Mouse (Mus musculus): ENCODE data around the gene Bcdin3d. TPM values are rescaled to one million over a fixed set of nuclear protein-coding genes. Genes with fewer than 3 reads are reported as not detected.

Bcdin3d gene
- 13.4 and 13.7 TPM in 2 replicates for polyA plus RNA-seq (2015; fragmentation: Nextera tagmentation; extraction: Ambion mirVana)

GRCm38 (mm10) chr15:99474576-99474926, at the start of gene Bcdin3d:
Gene Bcdin3d, minus strand, starts transcription at chr15:99474730.
- Histone ChIP-seq H3K4me2 (ENCODE audit: low read depth, low read length) (peak within 1 kb of the TSS; percentile 63), H3K27ac (ENCODE audit: low read length) (peak within 1 kb of the TSS; percentile 92), H3K4me3 (ENCODE audit: low read length) (peak within 1 kb of the TSS; percentile 67), H3K36me3 (ENCODE audit: control insufficient read depth, insufficient read depth, low read length) (peaks cover 6% of the 10 kb centered on the region; the same call in 1 of the 2 replicates), H3K4me1 (replicated peaks; ENCODE audit: control insufficient read depth, insufficient read depth, low read length) (peaks cover 12% of the 10 kb centered on the region; the same call in 1 of the 2 replicates), H3K9me3 (ENCODE audit: control insufficient read depth, low read length) (no peaks in the 10 kb centered on the region), H3K9ac (ENCODE audit: low read length) (peak within 1 kb of the TSS; percentile 79), H3K27me3 (ENCODE audit: control insufficient read depth, insufficient read depth, low read depth, low read length) (no peaks in the 10 kb centered on the region)
- WGBS: under 1% methylated on average over 26 of the region's 26 CpGs
- peak; percentile 90 for ATAC-seq (ENCODE audit: low read depth)

- Histone ChIP-seq H3K4me1 (replicated peaks; ENCODE audit: control insufficient read depth, insufficient read depth, low read length) (no peaks in the 10 kb centered on the region), H3K4me2 (ENCODE audit: low read depth, low read length) (no peak overlapping the region), H3K9me3 (ENCODE audit: control insufficient read depth, low read length) (no peaks in the 10 kb centered on the region), H3K27me3 (ENCODE audit: control insufficient read depth, insufficient read depth, low read depth, low read length) (no peaks in the 10 kb centered on the region), H3K4me3 (ENCODE audit: low read length) (no peak overlapping the region), H3K36me3 (ENCODE audit: control insufficient read depth, insufficient read depth, low read length) (no peaks in the 10 kb centered on the region), H3K27ac (ENCODE audit: low read length) (no peak overlapping the region), H3K9ac (ENCODE audit: low read length) (no peak overlapping the region)
- WGBS: 66% methylated on average over 7 of the region's 7 CpGs
- no peak for ATAC-seq (ENCODE audit: low read depth)
These were observed 45.8 kb upstream of the Bcdin3d start for GRCm38 (mm10) chr15:99520306-99520705.

- no peaks in the 10 kb centered on the region for H3K4me1 ChIP-seq (replicated peaks; ENCODE audit: control insufficient read depth, insufficient read depth, low read length)
- WGBS: 92% methylated on average over 9 of the region's 9 CpGs
- H3K9me3 ChIP-seq (ENCODE audit: control insufficient read depth, low read length): no peaks in the 10 kb centered on the region
- no peak overlapping the region for H3K9ac ChIP-seq (ENCODE audit: low read length)
- no peaks in the 10 kb centered on the region for H3K36me3 ChIP-seq (ENCODE audit: control insufficient read depth, insufficient read depth, low read length)
- ATAC-seq (ENCODE audit: low read depth): no peak
- no peaks in the 10 kb centered on the region for H3K27me3 ChIP-seq (ENCODE audit: control insufficient read depth, insufficient read depth, low read depth, low read length)
- H3K4me2 ChIP-seq (ENCODE audit: low read depth, low read length): no peak overlapping the region
- no peak overlapping the region for H3K27ac ChIP-seq (ENCODE audit: low read length)
- H3K4me3 ChIP-seq (ENCODE audit: low read length): no peak overlapping the region
These were observed 45.1 kb upstream of the Bcdin3d start for GRCm38 (mm10) chr15:99519626-99520025.

GRCm38 (mm10) chr15:99517715-99518114, 43.2 kb upstream of the Bcdin3d start:
- Histone ChIP-seq H3K4me1 (replicated peaks; ENCODE audit: control insufficient read depth, insufficient read depth, low read length) (no peaks in the 10 kb centered on the region), H3K4me3 (ENCODE audit: low read length) (no peak overlapping the region), H3K9me3 (ENCODE audit: control insufficient read depth, low read length) (no peaks in the 10 kb centered on the region), H3K4me2 (ENCODE audit: low read depth, low read length) (no peak overlapping the region), H3K9ac (ENCODE audit: low read length) (no peak overlapping the region), H3K27ac (ENCODE audit: low read length) (no peak overlapping the region), H3K27me3 (ENCODE audit: control insufficient read depth, insufficient read depth, low read depth, low read length) (no peaks in the 10 kb centered on the region), H3K36me3 (ENCODE audit: control insufficient read depth, insufficient read depth, low read length) (no peaks in the 10 kb centered on the region)
- ATAC-seq (ENCODE audit: low read depth): peak; percentile 56
- WGBS: 50% methylated on average over 7 of the region's 7 CpGs

- Histone ChIP-seq H3K4me2 (ENCODE audit: low read depth, low read length) (no peak overlapping the region), H3K27me3 (ENCODE audit: control insufficient read depth, insufficient read depth, low read depth, low read length) (no peaks in the 10 kb centered on the region), H3K4me1 (replicated peaks; ENCODE audit: control insufficient read depth, insufficient read depth, low read length) (no peaks in the 10 kb centered on the region), H3K9me3 (ENCODE audit: control insufficient read depth, low read length) (no peaks in the 10 kb centered on the region), H3K4me3 (ENCODE audit: low read length) (no peak overlapping the region), H3K9ac (ENCODE audit: low read length) (no peak overlapping the region), H3K27ac (ENCODE audit: low read length) (no peak overlapping the region), H3K36me3 (ENCODE audit: control insufficient read depth, insufficient read depth, low read length) (no peaks in the 10 kb centered on the region)
- no peak for ATAC-seq (ENCODE audit: low read depth)
- WGBS: 34% methylated on average over 8 of the region's 8 CpGs
These were observed 42.2 kb upstream of the Bcdin3d start for GRCm38 (mm10) chr15:99516715-99517114.

- Histone ChIP-seq H3K4me1 (replicated peaks; ENCODE audit: control insufficient read depth, insufficient read depth, low read length) (peaks cover 6% of the 10 kb centered on the region; the same call in 1 of the 2 replicates), H3K9ac (ENCODE audit: low read length) (no peak overlapping the region), H3K4me2 (ENCODE audit: low read depth, low read length) (no peak overlapping the region), H3K27ac (ENCODE audit: low read length) (no peak overlapping the region), H3K9me3 (ENCODE audit: control insufficient read depth, low read length) (no peaks in the 10 kb centered on the region), H3K27me3 (ENCODE audit: control insufficient read depth, insufficient read depth, low read depth, low read length) (no peaks in the 10 kb centered on the region), H3K4me3 (ENCODE audit: low read length) (no peak overlapping the region), H3K36me3 (ENCODE audit: control insufficient read depth, insufficient read depth, low read length) (no peaks in the 10 kb centered on the region)
- WGBS: 70% methylated on average over 14 of the region's 15 CpGs
- ATAC-seq (ENCODE audit: low read depth): no peak
These were observed 37.4 kb upstream of the Bcdin3d start for GRCm38 (mm10) chr15:99511797-99512525.

- H3K36me3 ChIP-seq (ENCODE audit: control insufficient read depth, insufficient read depth, low read length): no peaks in the 10 kb centered on the region
- peaks cover 15% of the 10 kb centered on the region for H3K4me1 ChIP-seq (replicated peaks; ENCODE audit: control insufficient read depth, insufficient read depth, low read length)
- H3K27ac ChIP-seq (ENCODE audit: low read length): no peak overlapping the region
- H3K27me3 ChIP-seq (ENCODE audit: control insufficient read depth, insufficient read depth, low read depth, low read length): no peaks in the 10 kb centered on the region
- H3K9me3 ChIP-seq (ENCODE audit: control insufficient read depth, low read length): no peaks in the 10 kb centered on the region
- WGBS: 74% methylated on average over 3 of the region's 3 CpGs
- H3K9ac ChIP-seq (ENCODE audit: low read length): peak overlapping the region; percentile 22; the same call in 1 of the 2 replicates
- H3K4me3 ChIP-seq (ENCODE audit: low read length): no peak overlapping the region
- no peak; the same call in 1 of the 2 replicates for ATAC-seq (ENCODE audit: low read depth)
- no peak overlapping the region for H3K4me2 ChIP-seq (ENCODE audit: low read depth, low read length)
These were observed 36.1 kb upstream of the Bcdin3d start for GRCm38 (mm10) chr15:99510621-99511020.

GRCm38 (mm10) chr15:99509840-99510239, 35.3 kb upstream of the Bcdin3d start:
- Histone ChIP-seq H3K9ac (ENCODE audit: low read length) (no peak overlapping the region; the same call in 1 of the 2 replicates), H3K4me3 (ENCODE audit: low read length) (no peak overlapping the region), H3K27ac (ENCODE audit: low read length) (no peak overlapping the region), H3K27me3 (ENCODE audit: control insufficient read depth, insufficient read depth, low read depth, low read length) (no peaks in the 10 kb centered on the region), H3K36me3 (ENCODE audit: control insufficient read depth, insufficient read depth, low read length) (no peaks in the 10 kb centered on the region), H3K4me1 (replicated peaks; ENCODE audit: control insufficient read depth, insufficient read depth, low read length) (peaks cover 23% of the 10 kb centered on the region), H3K4me2 (ENCODE audit: low read depth, low read length) (no peak overlapping the region), H3K9me3 (ENCODE audit: control insufficient read depth, low read length) (no peaks in the 10 kb centered on the region)
- 39% methylated on average over 7 of the region's 7 CpGs for WGBS
- no peak for ATAC-seq (ENCODE audit: low read depth)

GRCm38 (mm10) chr15:99505324-99506095, 31.0 kb upstream of the Bcdin3d start:
- peak; percentile 77 for ATAC-seq (ENCODE audit: low read depth)
- Histone ChIP-seq H3K36me3 (ENCODE audit: control insufficient read depth, insufficient read depth, low read length) (no peaks in the 10 kb centered on the region), H3K9me3 (ENCODE audit: control insufficient read depth, low read length) (no peaks in the 10 kb centered on the region), H3K27me3 (ENCODE audit: control insufficient read depth, insufficient read depth, low read depth, low read length) (no peaks in the 10 kb centered on the region), H3K4me3 (ENCODE audit: low read length) (no peak overlapping the region), H3K4me1 (replicated peaks; ENCODE audit: control insufficient read depth, insufficient read depth, low read length) (peaks cover 46% of the 10 kb centered on the region), H3K9ac (ENCODE audit: low read length) (peak overlapping the region; percentile 34; the same call in 1 of the 2 replicates), H3K27ac (ENCODE audit: low read length) (peak overlapping the region; percentile 72), H3K4me2 (ENCODE audit: low read depth, low read length) (no peak overlapping the region)
- WGBS: 48% methylated on average over 15 of the region's 15 CpGs

All from lung, embryonic 16.5 days (tissue).